Mouse (Mus musculus) spleen, adult 10 weeks (tissue): ENCODE results near the gene Pex7. TPM values are rescaled to one million over a fixed set of nuclear protein-coding genes. Genes with fewer than 3 reads are reported as not detected.

ENCODE experiments used
- polyA plus RNA-seq: library from polyadenylated mRNA; stranded (reverse); fragments of 350-450 nt; fragmentation: Illumina TruSeq; extraction: RNeasy Lipid Tissue Mini Kit (QIAGEN cat#74804); gene quantifications from one replicate; pipeline ENCODE4 v1.2.3, GENCODE M21; 2015; ENCODE audit warnings: low replicate concordance; ENCODE audit not compliant: insufficient read depth

The Pex7 gene
- 27.4 TPM for polyA plus RNA-seq

DNA sequence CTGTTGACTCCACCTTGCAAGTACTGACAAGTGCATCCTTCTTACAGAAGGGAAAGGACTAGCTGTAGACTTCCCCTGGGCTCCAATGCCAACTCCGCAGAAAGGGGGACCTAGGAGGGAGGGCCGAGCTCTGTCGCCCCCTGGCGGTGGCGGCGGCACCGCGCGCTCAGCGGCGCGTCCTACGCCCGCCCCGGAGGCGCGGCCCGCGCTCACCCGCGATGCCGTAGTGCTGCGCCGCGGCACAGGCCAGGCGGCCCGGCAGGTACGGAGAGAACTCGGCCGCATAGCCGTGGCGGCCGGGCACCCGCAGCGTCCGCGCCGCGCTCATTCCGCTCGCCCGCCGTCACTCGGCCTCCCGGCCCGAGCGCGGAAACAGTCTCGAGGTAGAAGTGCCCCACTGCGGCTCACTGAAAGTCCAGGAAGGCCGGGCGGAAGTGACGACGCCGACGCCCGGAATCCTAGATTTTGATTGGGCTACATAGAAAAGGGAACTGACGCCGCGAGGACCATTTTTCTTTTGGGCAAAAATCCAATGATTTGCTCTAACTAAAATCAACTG is at the start of gene Pex7:
TSS of gene Pex7 (minus strand) at position 444 of the 559 bp plus-strand sequence.

DNA sequence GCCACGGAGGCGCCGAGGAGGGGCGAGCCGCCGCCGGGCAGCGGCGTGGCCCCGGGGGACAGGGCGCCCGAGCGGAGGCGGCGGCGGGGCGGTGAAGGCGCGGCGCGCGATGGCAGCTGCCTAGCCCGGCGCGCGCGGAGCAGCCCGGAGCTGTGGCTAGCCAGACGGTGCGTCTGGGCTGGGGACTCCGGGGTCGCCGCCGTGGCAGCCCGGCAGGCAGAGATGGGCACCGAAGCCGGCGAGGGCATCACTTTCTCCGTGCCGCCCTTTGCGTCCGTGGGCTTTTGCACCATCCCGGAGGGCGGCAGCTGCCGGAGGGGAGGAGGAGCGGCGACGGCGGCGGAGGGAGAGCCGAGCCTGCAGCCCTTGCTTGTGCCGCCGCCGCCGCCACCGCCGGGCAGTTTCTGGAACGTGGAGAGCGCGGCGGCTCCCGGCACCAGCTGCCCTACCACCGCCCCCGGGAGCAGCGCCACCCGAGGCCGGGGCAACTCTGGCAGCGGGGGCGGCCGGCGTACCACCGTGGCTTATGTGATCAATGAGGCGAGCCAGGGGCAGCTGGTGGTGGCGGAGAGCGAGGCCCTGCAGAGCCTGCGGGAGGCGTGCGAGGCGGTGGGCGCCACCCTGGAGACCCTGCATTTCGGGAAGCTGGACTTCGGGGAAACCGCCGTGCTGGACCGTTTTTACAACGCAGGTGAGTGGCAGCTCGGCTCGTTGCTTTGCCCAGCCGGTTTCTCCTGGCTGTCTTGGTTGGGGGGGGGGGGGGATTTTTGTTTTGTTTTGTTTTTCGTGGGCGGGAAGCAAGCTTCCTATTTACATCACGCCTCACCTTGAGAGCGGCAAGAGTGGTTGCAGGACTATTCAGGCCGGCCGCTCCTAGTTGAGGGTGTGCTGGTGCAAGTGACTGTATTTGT is 27.1 kb upstream of the Pex7 start, which contains the start of gene Map3k5:
TSS of gene Map3k5 (plus strand) at position 89 of the 911 bp plus-strand sequence.

DNA sequence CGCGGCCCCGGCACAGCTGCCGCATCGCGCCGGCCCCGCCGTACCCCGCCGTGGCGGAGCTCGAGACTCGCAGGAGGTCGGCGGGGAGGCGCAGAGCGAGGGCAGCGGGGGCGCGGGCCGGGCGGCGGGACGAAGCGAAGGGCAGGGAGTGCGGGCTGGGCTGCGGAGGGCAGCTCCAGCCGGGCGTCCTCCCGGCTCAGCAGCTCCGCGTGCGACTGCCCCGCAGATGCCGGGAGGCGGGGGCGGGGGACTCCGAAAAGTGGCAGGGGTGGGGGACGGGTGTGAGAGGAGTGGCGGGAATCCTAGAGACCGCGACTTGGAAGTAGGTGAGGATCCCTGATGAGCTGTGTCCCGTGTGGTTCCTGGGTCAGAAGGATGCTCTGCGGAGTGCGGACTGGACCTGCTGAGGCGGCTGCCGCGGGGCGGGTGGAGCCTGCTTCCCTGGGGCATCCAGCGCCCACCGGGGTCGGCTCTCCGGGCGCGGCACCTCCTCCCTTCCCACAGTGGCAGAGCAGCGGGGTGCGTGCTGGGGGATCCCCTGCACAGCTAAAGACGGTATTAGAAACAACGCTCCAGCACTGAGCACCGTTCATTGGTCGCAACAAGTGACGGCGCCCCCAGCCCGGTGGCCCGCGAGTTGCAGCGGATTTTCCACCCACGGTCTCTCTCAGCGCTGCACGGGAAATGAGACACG is 56.3 kb downstream of the Pex7 start, which contains the start of gene Slc35d3:
TSS of gene Slc35d3 (minus strand) at position 462 of the 694 bp plus-strand sequence.

Other genes starting within 250 kb of the Pex7 start
- not detected for gene Il20ra, start 195.1 kb downstream of the Pex7 start, polyA plus RNA-seq
- gene Slc35d3, start 56.2 kb downstream of the Pex7 start, polyA plus RNA-seq: 1.5 TPM
- 32.6 TPM for gene Map3k5, start 26.8 kb upstream of the Pex7 start, polyA plus RNA-seq
- 12.8 TPM for gene Map7, start 240.8 kb upstream of the Pex7 start, polyA plus RNA-seq